Mouse (Mus musculus): ENCODE measurements at regions not wholly inside any gene's neighbourhood (a gene's known extent, or its start where the extent isn't known, plus 50 kb on each side); places are given as distances from the start of the nearest gene placed in this dataset.

DNA sequence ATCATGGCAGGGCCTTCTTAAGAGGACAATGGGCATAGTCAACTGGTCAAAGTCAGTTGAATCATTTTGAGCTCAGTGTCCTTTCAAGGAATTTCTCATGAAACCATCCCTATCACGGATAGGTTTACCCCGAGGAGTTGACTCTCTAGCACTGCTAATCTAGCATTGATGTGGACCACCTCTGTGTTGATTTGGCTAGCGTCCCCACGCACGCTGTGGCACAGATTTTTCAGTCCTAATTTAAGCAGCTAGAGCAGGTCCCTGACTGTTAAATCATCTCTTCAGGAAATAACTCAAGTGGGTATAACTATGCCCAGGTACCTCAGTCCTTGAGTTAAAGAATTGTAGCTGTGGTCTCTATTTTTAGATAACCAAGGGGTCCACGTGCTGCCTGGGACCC, 80.0 kb upstream of the Galnt5 start:
- TF ChIP-seq CTCF (IDR thresholded peaks at IDR 0.05) (no peak), EP300 (IDR thresholded peaks at IDR 0.05) (no peak)
